Mouse (Mus musculus) c-Kit-positive CD71-negative TER-119-negative erythroid progenitor cells, embryonic 14.5 days (primary cell): ENCODE results near the gene Scgb1b10.
"Not testable (repeated sequence)": the region's sequence is repeated elsewhere in the genome, so short reads cannot be mapped to it uniquely, and the experiment has no call there.

Source experiments
- DNase-seq: peaks from one replicate; pipeline ENCODE4 v3.0.0-alpha.2; 2013; ENCODE audit warnings: low read depth

Gene Scgb1b10

DNA sequence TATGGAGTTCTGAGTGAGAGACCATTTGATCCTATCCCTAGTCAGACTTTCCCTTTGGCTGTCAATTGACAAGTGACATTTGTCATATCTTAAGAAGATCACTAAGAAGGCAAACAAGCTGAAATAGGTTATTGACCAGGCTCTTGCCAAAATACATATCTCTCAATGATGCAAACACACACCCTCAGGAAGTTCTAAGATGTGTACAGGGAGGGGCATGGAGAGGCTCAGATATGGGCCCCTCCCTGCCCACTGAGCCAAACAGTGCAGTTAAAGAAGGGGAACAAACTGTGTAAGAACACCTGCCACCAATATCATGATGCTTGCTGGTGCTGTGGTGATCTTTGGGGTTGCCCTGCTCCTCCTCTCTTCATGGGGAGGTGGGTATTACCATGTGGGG is at the start of gene Scgb1b10:
Gene Scgb1b10 (plus strand): TSS at position 301 of the 400 bp plus-strand sequence.
- not testable (repeated sequence) for DNase-seq
